Mouse (Mus musculus) hindbrain, embryonic 11.5 days (tissue): Measurements from ENCODE around the gene B2m. TPM values are rescaled to one million over a fixed set of nuclear protein-coding genes. Genes with fewer than 3 reads are reported as not detected.

Source experiments
- ATAC-seq: fragments of 200-750 bp; cut with Nextera tagmentation; 2 replicates; pipeline ENCODE4 v1.8.0; 2017; ENCODE audit warnings: mild to moderate bottlenecking, moderate TSS enrichment, moderate library complexity; ENCODE audit not compliant: low FRiP score
- DNase-seq: peaks from one replicate; pipeline ENCODE4 v3.0.0-alpha.2; 2015; ENCODE audit warnings: low spot score
- H3K27ac ChIP-seq: fragments of 300-500 bp; sonication (generic); 2 replicates; pipeline ENCODE4 v1.5.1; 2014; ENCODE audit warnings: mild to moderate bottlenecking, low read depth, low read length
- H3K27me3 ChIP-seq: fragments of 300-500 bp; sonication (generic); 2 replicates; pipeline ENCODE4 v1.6.1; 2014; ENCODE audit warnings: mild to moderate bottlenecking, low read length, moderate library complexity, mixed read lengths; ENCODE audit not compliant: control insufficient read depth, insufficient read depth
- H3K36me3 ChIP-seq: fragments of 300-500 bp; sonication (generic); 2 replicates; pipeline ENCODE4 v1.6.1; 2014; ENCODE audit warnings: mild to moderate bottlenecking, low read length, moderate library complexity, mixed read lengths; ENCODE audit not compliant: control insufficient read depth, insufficient read depth
- H3K4me1 ChIP-seq: fragments of 300-500 bp; sonication (generic); replicated peaks from 2 replicates; pipeline ENCODE4 v1.6.1; 2014; ENCODE audit warnings: low read length, mixed read lengths; ENCODE audit not compliant: control insufficient read depth, insufficient read depth
- H3K4me2 ChIP-seq: fragments of 300-500 bp; sonication (generic); replicated peaks from 2 replicates; pipeline ENCODE4 v1.6.1; 2014; ENCODE audit warnings: mild to moderate bottlenecking, low read depth, low read length
- H3K4me3 ChIP-seq: fragments of 300-500 bp; sonication (generic); 2 replicates; pipeline ENCODE4 v1.5.1; 2014; ENCODE audit warnings: low read depth, low read length
- H3K9ac ChIP-seq: fragments of 300-500 bp; sonication (generic); 2 replicates; pipeline ENCODE4 v1.6.1; 2014; ENCODE audit warnings: low read depth, low read length
- H3K9me3 ChIP-seq: fragments of 300-500 bp; sonication (generic); 2 replicates; pipeline ENCODE4 v1.6.1; 2016; ENCODE audit warnings: low read length; ENCODE audit not compliant: control insufficient read depth
- WGBS: fragments of 180-500 bp; shearing (Covaris S2); extraction: QIAGEN DNeasy Blood & Tissue Kit; methylation state at CpG from one replicate; pipeline ENCODE4 v1.1.7; 2014; 5-methylcytosine and 5-hydroxymethylcytosine counted together
- polyA plus RNA-seq: library from polyadenylated mRNA; unstranded; fragments of >200 nt; fragmentation: Nextera tagmentation; extraction: Ambion mirVana; gene quantifications from 2 replicates; pipeline ENCODE4 v1.2.1, GENCODE M21; 2014

The B2m gene
- polyA plus RNA-seq, 1 experiment from 2014 or later: 151 TPM

- Histone ChIP-seq H3K9me3 (no peaks in the 10 kb centered on the region), H3K9ac (no peak overlapping the region), H3K4me1 (no peaks in the 10 kb centered on the region), H3K4me2 (no peak overlapping the region), H3K27ac (no peak overlapping the region), H3K27me3 (no peaks in the 10 kb centered on the region), H3K36me3 (no peaks in the 10 kb centered on the region), H3K4me3 (no peak overlapping the region)
- ATAC-seq: no peak
- 90% methylated on average over 6 of the region's 6 CpGs for WGBS
- DNase-seq: no peak
These were observed 23.8 kb downstream of the B2m start for GRCm38 (mm10) chr2:122171292-122171691.

DNA sequence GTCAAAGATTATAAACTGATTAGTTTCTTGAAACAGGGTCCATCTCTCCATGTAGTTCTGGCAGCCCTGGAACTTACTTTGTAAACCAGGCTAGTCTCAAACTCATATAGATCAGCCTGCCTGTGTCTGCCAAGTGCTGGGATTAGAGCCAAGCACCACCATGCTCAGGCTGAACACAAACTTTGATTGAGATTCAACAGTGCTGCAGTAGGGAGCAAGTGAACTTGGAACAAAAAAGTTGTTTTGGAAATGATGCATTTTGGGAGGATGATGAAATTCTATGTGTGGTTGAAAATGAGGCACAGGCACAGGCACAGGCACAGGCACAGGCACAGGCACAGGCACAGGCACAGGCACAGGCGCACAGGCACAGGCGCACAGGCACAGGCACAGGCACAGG lies 24.7 kb downstream of the B2m start:
- DNase-seq (no peak), ATAC-seq (no peak)
- Histone ChIP-seq H3K9me3 (no peaks in the 10 kb centered on the region), H3K27me3 (no peaks in the 10 kb centered on the region), H3K36me3 (no peaks in the 10 kb centered on the region), H3K27ac (no peak overlapping the region), H3K9ac (no peak overlapping the region), H3K4me2 (no peak overlapping the region), H3K4me3 (no peak overlapping the region), H3K4me1 (no peaks in the 10 kb centered on the region)
- WGBS: 94% methylated on average over 2 of the region's 2 CpGs

GRCm38 (mm10) chr2:122180051-122180822 lies 32.8 kb downstream of the B2m start:
- DNase-seq: no peak
- Histone ChIP-seq H3K9me3 (no peaks in the 10 kb centered on the region), H3K27ac (no peak overlapping the region), H3K4me1 (no peaks in the 10 kb centered on the region), H3K36me3 (no peaks in the 10 kb centered on the region), H3K9ac (no peak overlapping the region), H3K27me3 (no peaks in the 10 kb centered on the region), H3K4me2 (no peak overlapping the region), H3K4me3 (no peak overlapping the region)
- ATAC-seq: no peak
- 77% methylated on average over 8 of the region's 8 CpGs for WGBS

DNA sequence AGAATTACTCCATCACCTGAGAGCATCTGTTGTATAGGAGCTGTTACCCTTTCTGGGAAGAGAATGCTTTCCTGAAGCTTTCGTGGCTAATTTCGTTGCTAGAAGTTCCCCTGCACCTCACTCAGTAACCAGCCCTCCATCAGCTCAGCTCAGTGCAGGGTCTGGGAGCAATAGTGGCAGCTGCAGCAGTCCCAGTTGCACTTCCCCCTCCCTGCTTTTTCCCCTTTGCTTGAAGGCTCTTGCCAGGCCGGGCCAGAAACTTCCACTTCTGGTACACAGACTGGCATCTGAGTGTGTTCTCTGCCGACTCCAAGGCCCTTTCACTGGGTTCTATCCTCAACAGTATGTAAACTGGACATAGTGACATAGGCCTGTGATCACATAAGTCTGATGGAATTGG lies 37.6 kb downstream of the B2m start:
- DNase-seq (no peak), ATAC-seq (no peak)
- no peak overlapping the region for H3K4me2 ChIP-seq
- no peak overlapping the region for H3K4me3 ChIP-seq
- H3K9ac ChIP-seq: no peak overlapping the region
- H3K36me3 ChIP-seq: no peaks in the 10 kb centered on the region
- 86% methylated on average over 4 of the region's 4 CpGs for WGBS
- H3K27ac ChIP-seq: no peak overlapping the region
- H3K27me3 ChIP-seq: no peaks in the 10 kb centered on the region
- H3K9me3 ChIP-seq: no peaks in the 10 kb centered on the region
- H3K4me1 ChIP-seq: no peaks in the 10 kb centered on the region

GRCm38 (mm10) chr2:122186106-122186505 lies 38.6 kb downstream of the B2m start, which contains the start of the genes Patl2 and Terb2:
Patl2 (minus strand) TSS chr2:122186189.
Terb2 (plus strand) TSS chr2:122186272.
- H3K27ac ChIP-seq: no peak within 1 kb of the TSS
- H3K27me3 ChIP-seq: no peaks in the 10 kb centered on the region
- DNase-seq (no peak), ATAC-seq (no peak)
- H3K36me3 ChIP-seq: no peaks in the 10 kb centered on the region
- WGBS: 78% methylated on average over 17 of the region's 17 CpGs
- no peak within 1 kb of the TSS for H3K4me2 ChIP-seq
- H3K9ac ChIP-seq: no peak within 1 kb of the TSS
- H3K4me1 ChIP-seq: no peaks in the 10 kb centered on the region
- no peak within 1 kb of the TSS for H3K4me3 ChIP-seq
- H3K9me3 ChIP-seq: no peaks in the 10 kb centered on the region

GRCm38 (mm10) chr2:122186751-122187150 lies 39.3 kb downstream of the B2m start:
- WGBS: 92% methylated on average over 3 of the region's 3 CpGs
- no peak for ATAC-seq
- Histone ChIP-seq H3K36me3 (no peaks in the 10 kb centered on the region), H3K27me3 (no peaks in the 10 kb centered on the region), H3K4me1 (no peaks in the 10 kb centered on the region), H3K27ac (no peak overlapping the region), H3K4me2 (no peak overlapping the region), H3K4me3 (no peak overlapping the region), H3K9ac (no peak overlapping the region), H3K9me3 (no peaks in the 10 kb centered on the region)
- DNase-seq: no peak

DNA sequence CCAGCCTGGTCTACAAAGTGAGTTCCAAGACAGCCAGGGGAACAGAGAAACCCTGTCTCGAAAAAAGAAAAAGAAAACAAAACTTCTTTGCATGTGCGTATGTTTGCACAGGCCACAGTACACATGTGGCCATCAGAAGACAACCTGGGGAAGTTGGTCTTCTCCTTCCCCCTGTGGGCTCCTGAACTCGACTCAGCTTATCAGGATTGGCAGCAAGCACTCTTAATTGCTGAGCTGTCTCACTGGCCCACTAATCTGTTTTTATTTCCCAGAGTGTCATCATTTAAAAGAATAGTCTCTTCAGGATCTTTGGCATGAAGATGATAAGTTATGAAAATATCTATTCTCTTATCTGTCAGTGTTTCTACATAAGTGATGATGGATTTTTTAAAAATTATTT lies 44.4 kb downstream of the B2m start:
- H3K27me3 ChIP-seq: no peaks in the 10 kb centered on the region
- H3K4me3 ChIP-seq: no peak overlapping the region
- no peak for DNase-seq
- no peak overlapping the region for H3K4me2 ChIP-seq
- no peaks in the 10 kb centered on the region for H3K9me3 ChIP-seq
- no peak for ATAC-seq
- H3K27ac ChIP-seq: no peak overlapping the region
- no peaks in the 10 kb centered on the region for H3K36me3 ChIP-seq
- WGBS: 80% methylated on average over 3 of the region's 3 CpGs
- no peak overlapping the region for H3K9ac ChIP-seq
- H3K4me1 ChIP-seq: no peaks in the 10 kb centered on the region

- no peaks in the 10 kb centered on the region for H3K9me3 ChIP-seq
- H3K4me1 ChIP-seq: no peaks in the 10 kb centered on the region
- ATAC-seq (no peak), DNase-seq (peak; percentile 27)
- H3K4me2 ChIP-seq: no peak overlapping the region
- H3K36me3 ChIP-seq: no peaks in the 10 kb centered on the region
- 74% methylated on average over 1 of the region's 1 CpGs for WGBS
- H3K9ac ChIP-seq: no peak overlapping the region
- no peak overlapping the region for H3K27ac ChIP-seq
- H3K4me3 ChIP-seq: no peak overlapping the region
- no peaks in the 10 kb centered on the region for H3K27me3 ChIP-seq
These were observed 47.0 kb downstream of the B2m start for GRCm38 (mm10) chr2:122194509-122194929.

DNA sequence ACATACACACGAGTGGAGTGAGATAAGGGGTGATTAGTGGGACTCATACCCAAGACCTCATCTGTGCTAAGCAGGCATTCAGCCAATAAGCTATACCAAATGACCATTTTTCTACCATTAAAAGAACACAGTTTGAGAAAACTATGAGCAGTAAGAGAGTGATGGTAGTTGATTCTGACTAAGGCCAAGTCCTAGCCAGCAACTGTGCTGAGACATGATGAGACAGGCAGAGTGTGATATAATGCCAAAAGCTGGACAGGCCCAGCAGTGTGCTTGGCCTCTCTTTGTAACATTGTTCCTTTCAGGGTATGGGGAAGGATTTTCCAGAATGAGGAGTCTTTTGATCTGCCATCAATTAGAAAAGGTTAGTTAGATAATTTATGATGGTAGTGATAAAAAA lies 54.0 kb downstream of the B2m start:
- no peak for ATAC-seq
- DNase-seq: no peak
- H3K4me3 ChIP-seq: no peak overlapping the region
- WGBS: 93% methylated on average over 1 of the region's 1 CpGs
- no peaks in the 10 kb centered on the region for H3K4me1 ChIP-seq
- H3K9ac ChIP-seq: no peak overlapping the region
- H3K27me3 ChIP-seq: no peaks in the 10 kb centered on the region
- no peaks in the 10 kb centered on the region for H3K9me3 ChIP-seq
- no peaks in the 10 kb centered on the region for H3K36me3 ChIP-seq
- H3K27ac ChIP-seq: no peak overlapping the region
- H3K4me2 ChIP-seq: no peak overlapping the region
